Mouse (Mus musculus) heart, embryonic 10.5 days (tissue): ENCODE results near the gene Olfr1386. TPM values are rescaled to one million over a fixed set of nuclear protein-coding genes. Genes with fewer than 3 reads are reported as not detected.
"Not testable (repeated sequence)": the region's sequence is repeated elsewhere in the genome, so short reads cannot be mapped to it uniquely, and the experiment has no call there.

Source experiments
- DNase-seq: peaks from one replicate; pipeline ENCODE4 v3.0.0-alpha.2; 2017; ENCODE audit warnings: low spot score
- H3K27ac ChIP-seq: fragments of 300-500 bp; sonication (generic); 2 replicates; pipeline ENCODE4 v1.5.1; 2016; ENCODE audit warnings: mild to moderate bottlenecking
- H3K27me3 ChIP-seq: fragments of 300-500 bp; sonication (generic); 2 replicates; pipeline ENCODE4 v1.6.1; 2016; ENCODE audit warnings: mild to moderate bottlenecking; ENCODE audit not compliant: poor library complexity, insufficient read depth, severe bottlenecking
- H3K36me3 ChIP-seq: fragments of 300-500 bp; sonication (generic); 2 replicates; pipeline ENCODE4 v1.6.1; 2016; ENCODE audit warnings: mild to moderate bottlenecking, moderate library complexity
- H3K4me1 ChIP-seq: fragments of 300-500 bp; sonication (generic); 2 replicates; pipeline ENCODE4 v1.6.1; 2016; ENCODE audit warnings: mild to moderate bottlenecking
- H3K4me3 ChIP-seq: fragments of 300-500 bp; sonication (generic); 2 replicates; pipeline ENCODE4 v1.5.1; 2016; ENCODE audit warnings: mild to moderate bottlenecking, moderate library complexity
- H3K9me3 ChIP-seq: fragments of 300-500 bp; sonication (generic); 2 replicates; pipeline ENCODE4 v1.6.1; 2016; ENCODE audit warnings: mild to moderate bottlenecking, moderate library complexity
- WGBS: fragments of 180-500 bp; shearing (Covaris S2); methylation state at CpG from one replicate; pipeline ENCODE4 v1.1.7; 2016; 5-methylcytosine and 5-hydroxymethylcytosine counted together
- polyA plus RNA-seq: library from polyadenylated mRNA; unstranded; fragments of >200 nt; fragmentation: Nextera tagmentation; extraction: Ambion mirVana; gene quantifications from 2 replicates; pipeline ENCODE4 v1.2.1, GENCODE M21; 2016

Gene Olfr1386
- polyA plus RNA-seq = not detected in 2 replicates

- H3K4me1 ChIP-seq, H3K36me3 ChIP-seq, H3K4me3 ChIP-seq, DNase-seq, H3K27me3 ChIP-seq, H3K9me3 ChIP-seq, H3K27ac ChIP-seq: not testable (repeated sequence)
- 78% methylated on average over 3 of the region's 3 CpGs for WGBS
Observed at GRCm38 (mm10) chr11:49464746-49465145, at the start of gene Olfr1386. TSS of gene Olfr1386 (plus strand) at chr11:49465046.

GRCm38 (mm10) chr11:49422767-49423166 lies 42.1 kb upstream of the Olfr1386 start, which contains the start of gene Olfr1389:
TSS of gene Olfr1389 (plus strand) at chr11:49423067.
- 75% methylated on average over 2 of the region's 2 CpGs for WGBS
- no peak for DNase-seq
- no peak within 1 kb of the TSS for H3K4me3 ChIP-seq
- H3K4me1 ChIP-seq = no peaks in the 10 kb centered on the region; the same call in 1 of the 2 replicates
- H3K36me3 ChIP-seq = no peaks in the 10 kb centered on the region
- H3K27me3 ChIP-seq = no peaks in the 10 kb centered on the region
- no peak within 1 kb of the TSS for H3K27ac ChIP-seq
- H3K9me3 ChIP-seq = no peaks in the 10 kb centered on the region

GRCm38 (mm10) chr11:49425257-49425927 lies 39.5 kb upstream of the Olfr1386 start:
- H3K27ac ChIP-seq = no peak overlapping the region
- no peak for DNase-seq
- WGBS = 86% methylated on average over 1 of the region's 1 CpGs

GRCm38 (mm10) chr11:49429641-49430040 lies 35.2 kb upstream of the Olfr1386 start:
- H3K27me3 ChIP-seq = no peaks in the 10 kb centered on the region
- 73% methylated on average over 2 of the region's 2 CpGs for WGBS

More at GRCm38 (mm10) chr11:49425257-49425927, 39.5 kb upstream of the Olfr1386 start:
- no peaks in the 10 kb centered on the region for H3K27me3 ChIP-seq
- H3K9me3 ChIP-seq = no peaks in the 10 kb centered on the region
- no peaks in the 10 kb centered on the region; the same call in 1 of the 2 replicates for H3K4me1 ChIP-seq
- no peak overlapping the region for H3K4me3 ChIP-seq
- H3K36me3 ChIP-seq = no peaks in the 10 kb centered on the region

GRCm38 (mm10) chr11:49436411-49436810 lies 28.4 kb upstream of the Olfr1386 start, which contains the start of gene Olfr1388:
TSS of gene Olfr1388 (plus strand) at chr11:49436624.
- 82% methylated on average over 3 of the region's 3 CpGs for WGBS
- Histone ChIP-seq H3K27me3 (no peaks in the 10 kb centered on the region), H3K27ac (no peak within 1 kb of the TSS), H3K9me3 (no peaks in the 10 kb centered on the region), H3K4me3 (no peak within 1 kb of the TSS), H3K4me1 (no peaks in the 10 kb centered on the region), H3K36me3 (no peaks in the 10 kb centered on the region)
- no peak for DNase-seq

More at GRCm38 (mm10) chr11:49429641-49430040, 35.2 kb upstream of the Olfr1386 start:
- H3K27ac ChIP-seq = no peak overlapping the region
- no peak overlapping the region for H3K4me3 ChIP-seq
- H3K4me1 ChIP-seq = no peaks in the 10 kb centered on the region
- no peaks in the 10 kb centered on the region for H3K9me3 ChIP-seq
- no peaks in the 10 kb centered on the region for H3K36me3 ChIP-seq
- DNase-seq = no peak

- no peak within 1 kb of the TSS for H3K4me3 ChIP-seq
- no peaks in the 10 kb centered on the region for H3K36me3 ChIP-seq
- H3K9me3 ChIP-seq = no peaks in the 10 kb centered on the region
- H3K4me1 ChIP-seq = no peaks in the 10 kb centered on the region
- no peaks in the 10 kb centered on the region for H3K27me3 ChIP-seq
- H3K27ac ChIP-seq = no peak within 1 kb of the TSS
- 73% methylated on average over 1 of the region's 1 CpGs for WGBS
- DNase-seq = no peak
Observed at GRCm38 (mm10) chr11:49455043-49455442, 9.8 kb upstream of the Olfr1386 start, which contains the start of gene Olfr1387. TSS of gene Olfr1387 (plus strand) at chr11:49455343.

GRCm38 (mm10) chr11:49485973-49486372 lies 21.1 kb downstream of the Olfr1386 start:
- Histone ChIP-seq H3K27me3 (no peaks in the 10 kb centered on the region), H3K36me3 (no peaks in the 10 kb centered on the region), H3K4me3 (no peak overlapping the region), H3K27ac (no peak overlapping the region), H3K4me1 (no peaks in the 10 kb centered on the region), H3K9me3 (no peaks in the 10 kb centered on the region)
- DNase-seq = no peak
- 47% methylated on average over 4 of the region's 4 CpGs for WGBS

- not testable (repeated sequence) for H3K27me3 ChIP-seq, H3K36me3 ChIP-seq, H3K27ac ChIP-seq, H3K4me1 ChIP-seq, DNase-seq, H3K9me3 ChIP-seq, H3K4me3 ChIP-seq
- WGBS = 70% methylated on average over 1 of the region's 1 CpGs
Observed at GRCm38 (mm10) chr11:49488770-49489169, 23.9 kb downstream of the Olfr1386 start, which contains the start of gene Olfr1385. TSS of gene Olfr1385 (plus strand) at chr11:49489070.

GRCm38 (mm10) chr11:49518086-49518485 lies 53.2 kb downstream of the Olfr1386 start:
- no peaks in the 10 kb centered on the region for H3K4me1 ChIP-seq
- H3K4me3 ChIP-seq = no peak overlapping the region
- WGBS = 70% methylated on average over 5 of the region's 5 CpGs
- no peak overlapping the region for H3K27ac ChIP-seq
- H3K27me3 ChIP-seq = no peaks in the 10 kb centered on the region
- H3K9me3 ChIP-seq = no peaks in the 10 kb centered on the region
- no peak for DNase-seq
- H3K36me3 ChIP-seq = no peaks in the 10 kb centered on the region

- no peaks in the 10 kb centered on the region for H3K9me3 ChIP-seq
- H3K36me3 ChIP-seq = no peaks in the 10 kb centered on the region
- no peak within 1 kb of the TSS for H3K27ac ChIP-seq
- H3K27me3 ChIP-seq = no peaks in the 10 kb centered on the region
- H3K4me1 ChIP-seq = no peaks in the 10 kb centered on the region
- no peak within 1 kb of the TSS for H3K4me3 ChIP-seq
- DNase-seq = no peak
Observed at GRCm38 (mm10) chr11:49519348-49519747, 54.5 kb downstream of the Olfr1386 start, which contains the start of gene Olfr1383. TSS of gene Olfr1383 (plus strand) at chr11:49519648.

Other genes with a start within 250 kb of the Olfr1386 start
- 41.1 and 46.9 TPM in 2 replicates for gene Mgat1, start 220.9 kb upstream of the Olfr1386 start, polyA plus RNA-seq
- not detected in 2 replicates for gene Olfr1393, start 186.7 kb upstream of the Olfr1386 start, polyA plus RNA-seq
- not detected in 2 replicates for gene Olfr1392, start 179.8 kb upstream of the Olfr1386 start, polyA plus RNA-seq
- gene Olfr10, start 160.3 kb upstream of the Olfr1386 start, polyA plus RNA-seq = not detected in 2 replicates
- gene Olfr1391, start 142.3 kb upstream of the Olfr1386 start, polyA plus RNA-seq = not detected in 2 replicates
- not detected in 2 replicates for gene Olfr1390, start 129.9 kb upstream of the Olfr1386 start, polyA plus RNA-seq
- gene Olfr1389, start 42.0 kb upstream of the Olfr1386 start, polyA plus RNA-seq = not detected in 2 replicates
- gene Olfr1388, start 28.4 kb upstream of the Olfr1386 start, polyA plus RNA-seq = 0.16 and 0.18 TPM in 2 replicates
- gene Olfr1387, start 9.7 kb upstream of the Olfr1386 start, polyA plus RNA-seq = not detected in 2 replicates
- gene Olfr1385, start 24.0 kb downstream of the Olfr1386 start, polyA plus RNA-seq = not detected in 2 replicates
- gene Olfr1384, start 41.7 kb downstream of the Olfr1386 start, polyA plus RNA-seq = not detected in 2 replicates
- gene Olfr1383, start 54.6 kb downstream of the Olfr1386 start, polyA plus RNA-seq = not detected in 2 replicates
- not detected in 2 replicates for gene Olfr1382, start 63.2 kb downstream of the Olfr1386 start, polyA plus RNA-seq
- gene Olfr1381, start 78.4 kb downstream of the Olfr1386 start, polyA plus RNA-seq = not detected in 2 replicates
- not detected in 2 replicates for gene Olfr1380, start 91.8 kb downstream of the Olfr1386 start, polyA plus RNA-seq
- gene Flt4, start 144.2 kb downstream of the Olfr1386 start, polyA plus RNA-seq = 7.3 and 8.2 TPM in 2 replicates
- gene Scgb3a1, start 198.6 kb downstream of the Olfr1386 start, polyA plus RNA-seq = 0.30 and 1.3 TPM in 2 replicates
- gene Cnot6, start 247.7 kb downstream of the Olfr1386 start, polyA plus RNA-seq = 47.0 and 56.0 TPM in 2 replicates